8 mouse cellular contexts compared by ENCODE assay signal in genomic region chr7:4877226-4877625, GRCm38 (mm10). TPM values are rescaled to one million over a fixed set of nuclear protein-coding genes. Genes with fewer than 3 reads are reported as not detected.
DNase-seq lines count a peak whose midpoint lies in the region; ATAC-seq and TF ChIP-seq lines count a peak whose summit lies in the region.

No protein-coding gene starts in this region.

- peak overlapping the region; percentile 98 for H3K27ac ChIP-seq in liver, adult 2 months (replicated peaks; ENCODE audit: insufficient read depth, low read depth, low read length)
- no peak overlapping the region for H3K27ac ChIP-seq in embryonic facial prominence, embryonic 11.5 days (replicated peaks; ENCODE audit: low read depth, low read length)
- H3K27ac ChIP-seq in intestine, embryonic 14.5 days (ENCODE audit: low read depth): peak overlapping the region; percentile 27; the same call in 1 of the 2 replicates
- H3K27ac ChIP-seq in neural tube, embryonic 12.5 days: no peak overlapping the region

- peak overlapping the region; percentile 76 for H3K4me3 ChIP-seq in liver, adult 2 months (ENCODE audit: insufficient read depth, low read depth, low read length)
- H3K4me3 ChIP-seq in embryonic facial prominence, embryonic 11.5 days (ENCODE audit: low read depth, low read length): peak overlapping the region; percentile 43
- peak overlapping the region; percentile 55 for H3K4me3 ChIP-seq in intestine, embryonic 14.5 days (ENCODE audit: low read depth, low read length)
- H3K4me3 ChIP-seq in neural tube, embryonic 12.5 days: peak overlapping the region; percentile 45

- peak; percentile 22; the same call in 1 of the 2 replicates for ATAC-seq in embryonic facial prominence, embryonic 11.5 days (replicated peaks; ENCODE audit: insufficient number of reproducible peaks, low FRiP score, low TSS enrichment, low read depth)
- no peak for ATAC-seq in intestine, embryonic 14.5 days (replicated peaks; ENCODE audit: low FRiP score, low TSS enrichment, low read depth)
- ATAC-seq in neural tube, embryonic 12.5 days (ENCODE audit: low FRiP score, low read depth): peak; percentile 46; the same call in 1 of the 2 replicates

- DNase-seq in liver, adult 2 months (ENCODE audit: extremely low read depth, low read depth, low spot score): peak; percentile 36
- DNase-seq in liver: no peak
- no peak for DNase-seq in embryonic facial prominence, embryonic 11.5 days (ENCODE audit: low spot score)
- no peak for DNase-seq in intestine, embryonic 14.5 days (ENCODE audit: low spot score)
- DNase-seq in adrenal gland, postnatal 36 days: no peak
- DNase-seq in cerebellum, adult 8-10 months: no peak
- no peak for DNase-seq in adrenal gland, adult 8-10 months

- peaks cover 10% of the 10 kb centered on the region for H3K4me1 ChIP-seq in liver, adult 2 months (ENCODE audit: control insufficient read depth, insufficient read depth, low read length)
- no peaks in the 10 kb centered on the region for H3K4me1 ChIP-seq in embryonic facial prominence, embryonic 11.5 days (ENCODE audit: control insufficient read depth, insufficient read depth, low read length)
- H3K4me1 ChIP-seq in intestine, embryonic 14.5 days (replicated peaks; ENCODE audit: control insufficient read depth, insufficient read depth, low read length): peaks cover 10% of the 10 kb centered on the region; the same call in 1 of the 2 replicates
- peaks cover 8% of the 10 kb centered on the region for H3K4me1 ChIP-seq in neural tube, embryonic 12.5 days

- no peaks in the 10 kb centered on the region for H3K36me3 ChIP-seq in liver, adult 2 months (ENCODE audit: control insufficient read depth, insufficient read depth, low read length)
- no peaks in the 10 kb centered on the region for H3K36me3 ChIP-seq in embryonic facial prominence, embryonic 11.5 days (replicated peaks; ENCODE audit: control insufficient read depth, insufficient read depth, low read depth, low read length)
- H3K36me3 ChIP-seq in intestine, embryonic 14.5 days (ENCODE audit: control insufficient read depth, insufficient read depth, low read length): no peaks in the 10 kb centered on the region
- no peaks in the 10 kb centered on the region for H3K36me3 ChIP-seq in neural tube, embryonic 12.5 days

- H3K9me3 ChIP-seq in embryonic facial prominence, embryonic 11.5 days (replicated peaks; ENCODE audit: control insufficient read depth, low read length): no peaks in the 10 kb centered on the region
- no peaks in the 10 kb centered on the region for H3K9me3 ChIP-seq in intestine, embryonic 14.5 days (ENCODE audit: control insufficient read depth, low read length)
- no peaks in the 10 kb centered on the region for H3K9me3 ChIP-seq in neural tube, embryonic 12.5 days

- H3K27me3 ChIP-seq in liver, adult 2 months (ENCODE audit: control insufficient read depth, insufficient read depth, low read length): no peaks in the 10 kb centered on the region
- no peaks in the 10 kb centered on the region for H3K27me3 ChIP-seq in embryonic facial prominence, embryonic 11.5 days (ENCODE audit: control insufficient read depth, insufficient read depth, low read length)
- no peaks in the 10 kb centered on the region for H3K27me3 ChIP-seq in intestine, embryonic 14.5 days (replicated peaks; ENCODE audit: control insufficient read depth, insufficient read depth, low read length)
- H3K27me3 ChIP-seq in neural tube, embryonic 12.5 days (replicated peaks): no peaks in the 10 kb centered on the region

- peak overlapping the region; percentile 91 for H3K9ac ChIP-seq in liver, adult 2 months (ENCODE audit: low read depth, low read length)
- H3K9ac ChIP-seq in embryonic facial prominence, embryonic 11.5 days (replicated peaks; ENCODE audit: low read length): 0 out of 2 replicates have a peak overlapping the region, but pooled peaks have one; percentile 45
- H3K9ac ChIP-seq in intestine, embryonic 14.5 days (ENCODE audit: low read length): peak overlapping the region; percentile 66
- peak overlapping the region; percentile 55; the same call in 1 of the 2 replicates for H3K9ac ChIP-seq in neural tube, embryonic 12.5 days

- peak overlapping the region; percentile 69 for H3K4me2 ChIP-seq in embryonic facial prominence, embryonic 11.5 days (ENCODE audit: low read depth, low read length)
- peak overlapping the region; percentile 95 for H3K4me2 ChIP-seq in intestine, embryonic 14.5 days (ENCODE audit: low read length)
- peak overlapping the region; percentile 80 for H3K4me2 ChIP-seq in neural tube, embryonic 12.5 days (replicated peaks)

- H3K79me2 ChIP-seq in liver, adult 2 months (ENCODE audit: control insufficient read depth, insufficient read depth, low read length): peaks cover 14% of the 10 kb centered on the region; the same call in 1 of the 2 replicates

- no peak for TF ChIP-seq CTCF in liver, adult 2 months (IDR thresholded peaks at IDR 0.05; ENCODE audit: low read depth, low read length)

- TF ChIP-seq POLR2A in liver, adult 2 months (IDR thresholded peaks at IDR 0.05; ENCODE audit: extremely low read depth, insufficient read depth, low read length): no peak

- 4% methylated on average over 11 of the region's 11 CpGs for WGBS in liver, adult 2 months
- 10% methylated on average over 11 of the region's 11 CpGs for WGBS in embryonic facial prominence, embryonic 11.5 days
- 8% methylated on average over 11 of the region's 11 CpGs for WGBS in intestine, embryonic 14.5 days
- WGBS in neural tube, embryonic 12.5 days: 10% methylated on average over 11 of the region's 11 CpGs

RNA-seq across cellular contexts. Expression of gene Isoc2a, which starts 0.3 kb away (rescaled TPM):
- total RNA-seq in liver, adult 2 months (2014; rRNA removed): 54.3 and 63.5 TPM in 2 replicates
- polyA plus RNA-seq in liver, adult 2 months (2012; rRNA removed): 103 and 110 TPM in 2 replicates
- polyA plus RNA-seq in embryonic facial prominence, embryonic 11.5 days (2014; fragmentation: Nextera tagmentation; extraction: Ambion mirVana): 0.70 and 0.72 TPM in 2 replicates
- polyA plus RNA-seq in intestine, embryonic 14.5 days (2014; fragmentation: Nextera tagmentation; extraction: Ambion mirVana): 0.96 and 1.0 TPM in 2 replicates
- 0.91 and 0.93 TPM in 2 replicates for polyA plus RNA-seq in neural tube, embryonic 12.5 days (2016; fragmentation: Nextera tagmentation; extraction: Ambion mirVana)
- 10 to 100 TPM; 23.5 to 47.3 TPM for total RNA-seq in adrenal gland, postnatal 36 days (2021)
- 10 to 100 TPM; 21.8 to 38.6 (median 30.3) TPM for total RNA-seq in adrenal gland, adult 8-10 months (2022)

RNA-seq across cellular contexts. Expression of gene Isoc2b, which starts 7.2 kb away (rescaled TPM):
- 23.6 and 40.2 TPM in 2 replicates for total RNA-seq in liver, adult 2 months (2014; rRNA removed)
- 24.0 and 34.6 TPM in 2 replicates for polyA plus RNA-seq in liver, adult 2 months (2012; rRNA removed)
- polyA plus RNA-seq in embryonic facial prominence, embryonic 11.5 days (2014; fragmentation: Nextera tagmentation; extraction: Ambion mirVana): 2.4 and 2.9 TPM in 2 replicates
- 6.3 and 8.9 TPM in 2 replicates for polyA plus RNA-seq in intestine, embryonic 14.5 days (2014; fragmentation: Nextera tagmentation; extraction: Ambion mirVana)
- 4.8 and 5.4 TPM in 2 replicates for polyA plus RNA-seq in neural tube, embryonic 12.5 days (2016; fragmentation: Nextera tagmentation; extraction: Ambion mirVana)
- 10 to 100 TPM in 1 of 2 experiments, 1 to 10 TPM in 1; 9.2 to 23.4 TPM for total RNA-seq in adrenal gland, postnatal 36 days (2021)
- total RNA-seq in adrenal gland, adult 8-10 months (2022): 10 to 100 TPM; 14.0 to 28.7 (median 19.1) TPM

RNA-seq across cellular contexts. Expression of gene Gm36210, which starts 29.1 kb away (rescaled TPM):
- not detected in 2 replicates for total RNA-seq in liver, adult 2 months (2014; rRNA removed)
- 0.13 TPM in 1 of 2 replicates, not detected in the other for polyA plus RNA-seq in liver, adult 2 months (2012; rRNA removed)
- 0.27 TPM in 1 of 2 replicates, not detected in the other for polyA plus RNA-seq in embryonic facial prominence, embryonic 11.5 days (2014; fragmentation: Nextera tagmentation; extraction: Ambion mirVana)
- not detected in 2 replicates for polyA plus RNA-seq in intestine, embryonic 14.5 days (2014; fragmentation: Nextera tagmentation; extraction: Ambion mirVana)
- 0.29 TPM in 1 of 2 replicates, not detected in the other for polyA plus RNA-seq in neural tube, embryonic 12.5 days (2016; fragmentation: Nextera tagmentation; extraction: Ambion mirVana)
- not detected for total RNA-seq in adrenal gland, postnatal 36 days (2021)
- total RNA-seq in adrenal gland, adult 8-10 months (2022): under 1 TPM in 1 of 4 experiments, not detected in 3; 0.26 TPM

RNA-seq across cellular contexts. Expression of gene Shisa7, which starts 32.7 kb away (rescaled TPM):
- under 0.01 TPM in 1 of 2 replicates, not detected in the other for total RNA-seq in liver, adult 2 months (2014; rRNA removed)
- 0.02 and 0.12 TPM in 2 replicates for polyA plus RNA-seq in liver, adult 2 months (2012; rRNA removed)
- polyA plus RNA-seq in embryonic facial prominence, embryonic 11.5 days (2014; fragmentation: Nextera tagmentation; extraction: Ambion mirVana): 0.72 TPM in 2 replicates
- polyA plus RNA-seq in intestine, embryonic 14.5 days (2014; fragmentation: Nextera tagmentation; extraction: Ambion mirVana): 0.30 and 0.42 TPM in 2 replicates
- 6.0 and 6.5 TPM in 2 replicates for polyA plus RNA-seq in neural tube, embryonic 12.5 days (2016; fragmentation: Nextera tagmentation; extraction: Ambion mirVana)
- under 1 TPM; 0.86 to 0.93 TPM for total RNA-seq in adrenal gland, postnatal 36 days (2021)
- total RNA-seq in adrenal gland, adult 8-10 months (2022): 1 to 10 TPM; 2.0 to 5.6 (median 4.0) TPM

RNA-seq across cellular contexts. Expression of gene Zfp628, which starts 37.8 kb away (rescaled TPM):
- total RNA-seq in liver, adult 2 months (2014; rRNA removed): 0.55 and 0.74 TPM in 2 replicates
- 6.2 and 8.3 TPM in 2 replicates for polyA plus RNA-seq in liver, adult 2 months (2012; rRNA removed)
- 2.5 and 3.6 TPM in 2 replicates for polyA plus RNA-seq in embryonic facial prominence, embryonic 11.5 days (2014; fragmentation: Nextera tagmentation; extraction: Ambion mirVana)
- 3.3 and 4.0 TPM in 2 replicates for polyA plus RNA-seq in intestine, embryonic 14.5 days (2014; fragmentation: Nextera tagmentation; extraction: Ambion mirVana)
- 4.4 and 4.5 TPM in 2 replicates for polyA plus RNA-seq in neural tube, embryonic 12.5 days (2016; fragmentation: Nextera tagmentation; extraction: Ambion mirVana)
- total RNA-seq in adrenal gland, postnatal 36 days (2021): 10 to 100 TPM; 13.7 to 15.5 TPM
- 10 to 100 TPM; 14.4 to 20.6 (median 16.2) TPM for total RNA-seq in adrenal gland, adult 8-10 months (2022)

Comparison
In these comparisons a context has a peak if more than half of its experiments do, and no peak if none do; other contexts are left out.
1. H3K27ac ChIP-seq: peak in liver, adult 2 months (single experiment) and intestine, embryonic 14.5 days (single experiment); none in embryonic facial prominence, embryonic 11.5 days (single experiment) and neural tube, embryonic 12.5 days (single experiment).
2. RNA of gene Isoc2a, which starts 0.3 kb away (polyA plus RNA-seq): 103 to 110 TPM in liver, adult 2 months; 0.96 to 1.0 TPM in intestine, embryonic 14.5 days, 0.91 to 0.93 TPM in neural tube, embryonic 12.5 days and 0.70 to 0.72 TPM in embryonic facial prominence, embryonic 11.5 days; every median in the first group is over 10 times any median in the second.
3. Peak in every context shown above with its lines, with median percentiles within 50 percentile points of each other: H3K4me3 ChIP-seq, H3K9ac ChIP-seq and H3K4me2 ChIP-seq.